Mouse (Mus musculus) c-Kit-positive CD71-positive TER-119-negative erythroid progenitor cells, embryonic 14.5 days (primary cell): Measurements from ENCODE around the gene Dhx15.

Experiments used
- DNase-seq: peaks from one replicate; pipeline ENCODE4 v3.0.0-alpha.2; 2013; ENCODE audit warnings: low read depth

The Dhx15 gene

GRCm38 (mm10) chr5:52145684-52146083 is 44.6 kb downstream of the Dhx15 start:
- DNase-seq, result peak; percentile 13

GRCm38 (mm10) chr5:52141936-52142335 is 48.4 kb downstream of the Dhx15 start:
- DNase-seq, result no peak

GRCm38 (mm10) chr5:52138819-52139218 is 51.5 kb downstream of the Dhx15 start:
- no peak for DNase-seq

GRCm38 (mm10) chr5:52138134-52138533 is 52.2 kb downstream of the Dhx15 start:
- no peak for DNase-seq

- no peak for DNase-seq
Measured at GRCm38 (mm10) chr5:52135460-52136141, 54.7 kb downstream of the Dhx15 start.

- no peak for DNase-seq
Measured at GRCm38 (mm10) chr5:52132840-52133239, 57.5 kb downstream of the Dhx15 start.

- DNase-seq, result peak; percentile 28
Measured at GRCm38 (mm10) chr5:52132092-52132491, 58.2 kb downstream of the Dhx15 start.

GRCm38 (mm10) chr5:52131389-52131788 is 58.9 kb downstream of the Dhx15 start:
- DNase-seq, result no peak

- DNase-seq, result no peak
Measured at GRCm38 (mm10) chr5:52130496-52130895, 59.8 kb downstream of the Dhx15 start.

GRCm38 (mm10) chr5:52126263-52126662 is 64.1 kb downstream of the Dhx15 start:
- no peak for DNase-seq

- DNase-seq, result no peak
Measured at GRCm38 (mm10) chr5:52125854-52126253, 64.5 kb downstream of the Dhx15 start.

- no peak for DNase-seq
Measured at GRCm38 (mm10) chr5:52122146-52122545, 68.2 kb downstream of the Dhx15 start.

- no peak for DNase-seq
Measured at GRCm38 (mm10) chr5:52119822-52120221, 70.5 kb downstream of the Dhx15 start.

GRCm38 (mm10) chr5:52119192-52119591 is 71.1 kb downstream of the Dhx15 start:
- no peak for DNase-seq

GRCm38 (mm10) chr5:52117829-52118228 is 72.5 kb downstream of the Dhx15 start:
- DNase-seq, result no peak

GRCm38 (mm10) chr5:52116404-52116803 is 73.9 kb downstream of the Dhx15 start:
- no peak for DNase-seq

GRCm38 (mm10) chr5:52115821-52116317 is 74.4 kb downstream of the Dhx15 start:
- DNase-seq, result peak; percentile 13

GRCm38 (mm10) chr5:52114751-52115451 is 75.4 kb downstream of the Dhx15 start:
- no peak for DNase-seq

- DNase-seq, result no peak
Measured at GRCm38 (mm10) chr5:52113851-52114731, 76.2 kb downstream of the Dhx15 start.

GRCm38 (mm10) chr5:52112953-52113841 is 77.1 kb downstream of the Dhx15 start:
- no peak for DNase-seq

GRCm38 (mm10) chr5:52112191-52112760 is 78.0 kb downstream of the Dhx15 start:
- no peak for DNase-seq
